Mouse (Mus musculus): ENCODE data around the gene Foxo1. TPM values are rescaled to one million over a fixed set of nuclear protein-coding genes. Genes with fewer than 3 reads are reported as not detected.

The Foxo1 gene
- polyA plus RNA-seq, 1 experiment from 2014 or later, result 3.9 TPM

- DNase-seq (ENCODE audit: low spot score), result no peak
- Histone ChIP-seq H3K9ac (no peak overlapping the region), H3K36me3 (replicated peaks; ENCODE audit: control insufficient read depth, insufficient read depth) (no peaks in the 10 kb centered on the region), H3K4me2 (replicated peaks) (no peak overlapping the region), H3K4me3 (replicated peaks; ENCODE audit: low read length) (no peak overlapping the region), H3K27ac (no peak overlapping the region), H3K9me3 (ENCODE audit: control insufficient read depth, low read length) (no peaks in the 10 kb centered on the region), H3K4me1 (replicated peaks; ENCODE audit: control insufficient read depth, insufficient read depth, low read length) (no peaks in the 10 kb centered on the region), H3K27me3 (ENCODE audit: control insufficient read depth, insufficient read depth, low read length) (no peaks in the 10 kb centered on the region)
- WGBS, result 83% methylated on average over 7 of the region's 7 CpGs
- ATAC-seq (ENCODE audit: low FRiP score), result no peak
Measured at GRCm38 (mm10) chr3:52369881-52370428, 101.8 kb downstream of the Foxo1 start.

GRCm38 (mm10) chr3:52376974-52377373, 108.8 kb downstream of the Foxo1 start:
- DNase-seq (ENCODE audit: low spot score) (no peak), ATAC-seq (ENCODE audit: low FRiP score) (no peak)
- Histone ChIP-seq H3K9ac (no peak overlapping the region), H3K27ac (no peak overlapping the region), H3K4me3 (replicated peaks; ENCODE audit: low read length) (no peak overlapping the region), H3K27me3 (ENCODE audit: control insufficient read depth, insufficient read depth, low read length) (no peaks in the 10 kb centered on the region), H3K9me3 (ENCODE audit: control insufficient read depth, low read length) (no peaks in the 10 kb centered on the region), H3K4me2 (replicated peaks) (no peak overlapping the region), H3K4me1 (replicated peaks; ENCODE audit: control insufficient read depth, insufficient read depth, low read length) (no peaks in the 10 kb centered on the region), H3K36me3 (replicated peaks; ENCODE audit: control insufficient read depth, insufficient read depth) (no peaks in the 10 kb centered on the region)
- WGBS, result 78% methylated on average over 5 of the region's 5 CpGs

GRCm38 (mm10) chr3:52383351-52383750, 115.2 kb downstream of the Foxo1 start:
- Histone ChIP-seq H3K9ac (no peak overlapping the region), H3K27me3 (ENCODE audit: control insufficient read depth, insufficient read depth, low read length) (no peaks in the 10 kb centered on the region), H3K36me3 (replicated peaks; ENCODE audit: control insufficient read depth, insufficient read depth) (no peaks in the 10 kb centered on the region), H3K27ac (no peak overlapping the region), H3K4me1 (replicated peaks; ENCODE audit: control insufficient read depth, insufficient read depth, low read length) (no peaks in the 10 kb centered on the region), H3K9me3 (ENCODE audit: control insufficient read depth, low read length) (no peaks in the 10 kb centered on the region), H3K4me2 (replicated peaks) (no peak overlapping the region), H3K4me3 (replicated peaks; ENCODE audit: low read length) (no peak overlapping the region)
- WGBS, result 74% methylated on average over 7 of the region's 7 CpGs
- ATAC-seq (ENCODE audit: low FRiP score) (no peak), DNase-seq (ENCODE audit: low spot score) (no peak)

GRCm38 (mm10) chr3:52386343-52386742, 118.2 kb downstream of the Foxo1 start:
- WGBS, result 36% methylated on average over 8 of the region's 8 CpGs
- ATAC-seq (ENCODE audit: low FRiP score), result no peak
- Histone ChIP-seq H3K27me3 (ENCODE audit: control insufficient read depth, insufficient read depth, low read length) (no peaks in the 10 kb centered on the region), H3K36me3 (replicated peaks; ENCODE audit: control insufficient read depth, insufficient read depth) (no peaks in the 10 kb centered on the region), H3K4me3 (replicated peaks; ENCODE audit: low read length) (no peak overlapping the region), H3K27ac (no peak overlapping the region), H3K9ac (no peak overlapping the region), H3K4me2 (replicated peaks) (no peak overlapping the region), H3K9me3 (ENCODE audit: control insufficient read depth, low read length) (no peaks in the 10 kb centered on the region), H3K4me1 (replicated peaks; ENCODE audit: control insufficient read depth, insufficient read depth, low read length) (no peaks in the 10 kb centered on the region)
- DNase-seq (ENCODE audit: low spot score), result no peak

GRCm38 (mm10) chr3:52390321-52390720, 122.2 kb downstream of the Foxo1 start:
- H3K4me3 ChIP-seq (replicated peaks; ENCODE audit: low read length), result no peak overlapping the region
- no peak overlapping the region for H3K9ac ChIP-seq
- H3K9me3 ChIP-seq (ENCODE audit: control insufficient read depth, low read length), result no peaks in the 10 kb centered on the region
- no peak overlapping the region for H3K27ac ChIP-seq
- DNase-seq (ENCODE audit: low spot score) (no peak), ATAC-seq (ENCODE audit: low FRiP score) (no peak)
- no peaks in the 10 kb centered on the region for H3K27me3 ChIP-seq (ENCODE audit: control insufficient read depth, insufficient read depth, low read length)
- no peak overlapping the region for H3K4me2 ChIP-seq (replicated peaks)
- 93% methylated on average over 7 of the region's 7 CpGs for WGBS
- H3K4me1 ChIP-seq (replicated peaks; ENCODE audit: control insufficient read depth, insufficient read depth, low read length), result no peaks in the 10 kb centered on the region
- H3K36me3 ChIP-seq (replicated peaks; ENCODE audit: control insufficient read depth, insufficient read depth), result no peaks in the 10 kb centered on the region

GRCm38 (mm10) chr3:52390766-52391665, 122.9 kb downstream of the Foxo1 start:
- WGBS, result 81% methylated on average over 17 of the region's 17 CpGs
- H3K4me3 ChIP-seq (replicated peaks; ENCODE audit: low read length), result no peak overlapping the region

GRCm38 (mm10) chr3:52391897-52392296, 123.8 kb downstream of the Foxo1 start:
- Histone ChIP-seq H3K27me3 (ENCODE audit: control insufficient read depth, insufficient read depth, low read length) (no peaks in the 10 kb centered on the region), H3K27ac (no peak overlapping the region), H3K4me3 (replicated peaks; ENCODE audit: low read length) (no peak overlapping the region), H3K9ac (no peak overlapping the region), H3K9me3 (ENCODE audit: control insufficient read depth, low read length) (no peaks in the 10 kb centered on the region), H3K4me2 (replicated peaks) (no peak overlapping the region), H3K36me3 (replicated peaks; ENCODE audit: control insufficient read depth, insufficient read depth) (no peaks in the 10 kb centered on the region), H3K4me1 (replicated peaks; ENCODE audit: control insufficient read depth, insufficient read depth, low read length) (no peaks in the 10 kb centered on the region)
- 73% methylated on average over 6 of the region's 6 CpGs for WGBS
- ATAC-seq (ENCODE audit: low FRiP score) (no peak), DNase-seq (ENCODE audit: low spot score) (no peak)

More at GRCm38 (mm10) chr3:52390766-52391665, 122.9 kb downstream of the Foxo1 start:
- no peaks in the 10 kb centered on the region for H3K9me3 ChIP-seq (ENCODE audit: control insufficient read depth, low read length)
- DNase-seq (ENCODE audit: low spot score), result no peak
- H3K27me3 ChIP-seq (ENCODE audit: control insufficient read depth, insufficient read depth, low read length), result no peaks in the 10 kb centered on the region
- no peak overlapping the region for H3K27ac ChIP-seq
- H3K9ac ChIP-seq, result no peak overlapping the region
- ATAC-seq (ENCODE audit: low FRiP score), result no peak
- no peaks in the 10 kb centered on the region for H3K36me3 ChIP-seq (replicated peaks; ENCODE audit: control insufficient read depth, insufficient read depth)
- H3K4me1 ChIP-seq (replicated peaks; ENCODE audit: control insufficient read depth, insufficient read depth, low read length), result no peaks in the 10 kb centered on the region
- no peak overlapping the region for H3K4me2 ChIP-seq (replicated peaks)

- DNase-seq (ENCODE audit: low spot score) (no peak), ATAC-seq (ENCODE audit: low FRiP score) (no peak)
- Histone ChIP-seq H3K4me3 (replicated peaks; ENCODE audit: low read length) (no peak overlapping the region), H3K36me3 (replicated peaks; ENCODE audit: control insufficient read depth, insufficient read depth) (no peaks in the 10 kb centered on the region), H3K9ac (no peak overlapping the region), H3K4me1 (replicated peaks; ENCODE audit: control insufficient read depth, insufficient read depth, low read length) (no peaks in the 10 kb centered on the region), H3K9me3 (ENCODE audit: control insufficient read depth, low read length) (no peaks in the 10 kb centered on the region), H3K27me3 (ENCODE audit: control insufficient read depth, insufficient read depth, low read length) (no peaks in the 10 kb centered on the region), H3K4me2 (replicated peaks) (no peak overlapping the region), H3K27ac (no peak overlapping the region)
- 88% methylated on average over 2 of the region's 2 CpGs for WGBS
Measured at GRCm38 (mm10) chr3:52392521-52392920, 124.4 kb downstream of the Foxo1 start.

- 89% methylated on average over 10 of the region's 10 CpGs for WGBS
- Histone ChIP-seq H3K9me3 (ENCODE audit: control insufficient read depth, low read length) (no peaks in the 10 kb centered on the region), H3K4me3 (replicated peaks; ENCODE audit: low read length) (no peak overlapping the region), H3K4me1 (replicated peaks; ENCODE audit: control insufficient read depth, insufficient read depth, low read length) (no peaks in the 10 kb centered on the region), H3K36me3 (replicated peaks; ENCODE audit: control insufficient read depth, insufficient read depth) (no peaks in the 10 kb centered on the region), H3K9ac (no peak overlapping the region), H3K27me3 (ENCODE audit: control insufficient read depth, insufficient read depth, low read length) (no peaks in the 10 kb centered on the region), H3K4me2 (replicated peaks) (no peak overlapping the region), H3K27ac (no peak overlapping the region)
- ATAC-seq (ENCODE audit: low FRiP score), result no peak
- no peak for DNase-seq (ENCODE audit: low spot score)
Measured at GRCm38 (mm10) chr3:52393171-52393570, 125.0 kb downstream of the Foxo1 start.
